Mouse (Mus musculus) 416B (cell line): ENCODE results near the gene Ap2m1.
"Not testable (repeated sequence)": the region's sequence is repeated elsewhere in the genome, so short reads cannot be mapped to it uniquely, and the experiment has no call there.

Source experiments
- DNase-seq: peaks from one replicate; pipeline ENCODE4 v3.0.0; 2011; ENCODE audit warnings: low read depth

Ap2m1 gene

GRCm38 (mm10) chr16:20535296-20536080, at the start of gene Ap2m1:
Gene Ap2m1 (plus strand): TSS chr16:20535478.
- DNase-seq = peak; percentile 100

DNA sequence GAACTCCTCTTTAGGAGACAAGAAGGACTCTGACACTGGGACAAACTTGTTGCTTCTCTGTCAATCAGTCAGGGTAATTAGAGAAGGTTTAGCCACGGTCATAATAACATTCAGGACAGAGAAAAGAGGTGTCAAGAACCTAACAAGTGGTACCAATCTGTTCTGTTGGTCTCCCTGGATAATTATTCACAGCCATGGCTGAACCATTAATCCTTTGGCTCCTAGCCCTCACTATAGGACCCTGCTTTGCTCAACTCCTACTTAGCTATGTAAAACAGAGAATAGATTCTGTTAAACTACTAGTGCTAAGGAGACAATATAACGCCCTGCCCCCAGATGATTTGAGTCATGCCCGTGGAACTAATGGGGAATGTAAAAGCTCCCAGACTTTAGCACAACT, 49.2 kb upstream of the Ap2m1 start:
- DNase-seq = no peak

- peak; percentile 13 for DNase-seq
Observed at GRCm38 (mm10) chr16:20488151-20488550, 47.1 kb upstream of the Ap2m1 start.

GRCm38 (mm10) chr16:20488751-20489150, 46.5 kb upstream of the Ap2m1 start:
- DNase-seq = not testable (repeated sequence)

DNA sequence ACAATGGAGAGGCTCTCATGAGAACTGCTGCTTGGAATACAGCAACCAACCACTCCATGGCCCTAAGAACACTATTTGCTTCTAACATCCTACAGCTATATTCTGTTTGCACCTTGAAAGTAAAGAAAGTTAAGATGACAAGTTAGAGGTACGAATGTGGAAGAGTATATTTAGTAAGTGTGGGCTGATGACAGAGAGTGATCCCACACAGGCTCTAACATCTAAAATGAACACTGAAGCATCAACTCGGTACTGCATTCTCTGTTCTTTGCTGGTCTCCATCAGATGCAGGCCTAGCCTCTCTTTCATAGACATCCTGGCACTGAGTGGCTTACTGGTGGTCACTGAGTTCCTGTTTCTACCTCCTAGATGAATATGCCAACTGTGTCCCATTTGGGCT, 46.0 kb upstream of the Ap2m1 start:
- no peak for DNase-seq

GRCm38 (mm10) chr16:20490581-20490980, 44.7 kb upstream of the Ap2m1 start:
- peak; percentile 81 for DNase-seq

- DNase-seq = no peak
Observed at GRCm38 (mm10) chr16:20491301-20491700, 44.0 kb upstream of the Ap2m1 start.

- peak; percentile 40 for DNase-seq
Observed at GRCm38 (mm10) chr16:20493452-20493851, 41.8 kb upstream of the Ap2m1 start.

DNA sequence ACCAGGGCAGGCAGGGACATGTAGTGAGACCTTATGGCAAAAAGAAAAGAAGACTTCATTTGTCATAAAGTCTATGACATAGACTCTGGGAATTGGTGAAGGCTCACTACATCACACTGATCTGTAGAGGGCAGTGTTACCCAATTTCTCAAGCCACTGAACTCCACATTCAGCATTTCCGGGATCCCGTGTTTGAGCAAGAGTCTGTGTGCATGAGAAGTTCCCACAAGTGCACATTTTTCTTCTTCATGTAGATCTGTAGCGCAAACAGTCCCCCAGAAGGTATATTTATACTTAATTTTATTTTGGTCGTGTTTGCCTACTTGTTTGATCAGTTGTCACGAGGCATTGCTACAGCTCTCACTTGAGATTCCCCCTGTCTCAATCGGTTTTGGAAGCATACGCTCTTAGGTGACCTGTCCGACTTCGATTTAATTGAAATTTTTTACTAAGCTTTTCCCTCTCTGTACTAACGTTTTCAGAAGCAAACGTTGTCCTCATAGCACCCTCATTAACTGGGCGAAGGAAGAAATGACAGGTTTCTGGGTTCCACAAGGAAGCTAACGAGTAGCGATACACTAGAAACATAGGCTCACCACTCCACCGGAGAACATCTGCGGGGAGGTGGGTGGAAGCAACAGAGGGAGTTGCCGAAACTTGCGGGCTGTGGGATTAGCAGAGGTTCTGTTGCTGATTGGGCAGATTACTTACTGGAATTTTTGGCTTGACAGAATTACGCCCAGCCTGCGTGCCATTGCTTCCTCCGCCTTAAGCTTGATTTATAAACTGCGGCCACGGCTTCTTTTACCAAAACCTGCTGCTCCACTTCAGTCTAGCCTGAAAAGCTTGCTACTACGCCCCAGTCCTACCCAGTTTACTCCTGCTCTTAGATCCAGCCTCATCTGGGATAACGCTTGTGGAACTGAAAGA, 38.3 kb upstream of the Ap2m1 start:
- peak; percentile 89 for DNase-seq

GRCm38 (mm10) chr16:20497980-20498676, 37.1 kb upstream of the Ap2m1 start:
- DNase-seq = no peak

DNA sequence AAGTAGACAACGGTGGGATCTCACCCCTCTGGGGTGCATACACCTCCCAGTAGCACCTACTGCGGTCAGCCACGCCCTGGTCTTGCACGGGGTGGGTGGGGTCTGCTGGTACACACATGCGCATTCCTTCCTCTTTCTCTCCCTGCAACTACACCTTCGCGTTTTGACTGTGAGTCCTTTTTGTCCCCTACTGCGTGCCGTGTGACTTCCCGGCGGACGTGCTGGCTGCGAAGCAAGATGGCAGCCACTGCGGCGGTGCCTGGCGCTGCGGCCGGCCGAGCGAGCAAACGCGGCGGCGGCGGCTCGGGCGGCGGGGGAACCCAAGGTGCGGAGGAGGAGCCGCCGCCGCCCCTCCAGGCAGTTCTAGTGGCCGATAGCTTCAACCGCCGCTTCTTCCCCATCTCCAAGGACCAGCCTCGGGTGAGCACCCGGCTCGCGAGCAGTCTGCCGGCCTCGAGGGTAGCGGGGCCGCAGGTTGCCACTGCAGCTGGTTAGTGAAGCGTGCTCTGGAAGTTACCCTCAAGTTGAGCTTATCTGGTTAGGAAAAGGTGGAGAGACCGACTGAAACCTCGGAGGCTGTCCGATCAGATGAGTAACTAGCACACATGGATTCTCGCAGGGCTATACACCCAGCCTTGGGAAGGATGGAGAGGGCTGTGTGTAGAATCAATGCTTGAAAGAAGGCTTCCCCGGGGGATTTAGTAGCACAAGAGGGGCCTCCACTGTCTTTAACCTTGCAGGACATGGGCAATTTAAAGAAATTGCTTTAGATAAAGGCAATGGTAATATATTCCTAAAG, 36.4 kb upstream of the Ap2m1 start, which contains the start of gene Eif2b5:
Gene Eif2b5 (plus strand): TSS at position 141 of the 799 bp plus-strand sequence.
- DNase-seq = peak; percentile 96

DNA sequence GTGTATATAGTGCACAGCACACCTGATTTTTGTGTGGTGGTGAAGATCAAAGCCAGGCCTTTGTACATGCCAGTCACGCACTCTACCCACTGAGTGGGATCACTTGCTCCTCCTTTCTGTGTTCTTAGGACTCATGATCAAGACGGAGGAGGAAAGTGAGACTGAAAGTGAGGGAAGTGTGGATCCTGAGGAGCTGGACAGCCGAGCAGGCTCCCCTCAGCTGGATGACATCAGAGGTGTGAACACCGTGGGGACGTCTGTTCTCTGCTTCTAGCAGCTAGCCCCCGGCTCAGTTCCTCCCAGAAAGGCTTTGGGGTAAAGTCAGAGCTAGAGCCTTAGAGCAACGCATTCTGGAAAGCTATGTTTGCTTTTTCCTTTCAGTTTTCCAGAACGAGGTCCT, 29.3 kb upstream of the Ap2m1 start:
- no peak for DNase-seq

DNA sequence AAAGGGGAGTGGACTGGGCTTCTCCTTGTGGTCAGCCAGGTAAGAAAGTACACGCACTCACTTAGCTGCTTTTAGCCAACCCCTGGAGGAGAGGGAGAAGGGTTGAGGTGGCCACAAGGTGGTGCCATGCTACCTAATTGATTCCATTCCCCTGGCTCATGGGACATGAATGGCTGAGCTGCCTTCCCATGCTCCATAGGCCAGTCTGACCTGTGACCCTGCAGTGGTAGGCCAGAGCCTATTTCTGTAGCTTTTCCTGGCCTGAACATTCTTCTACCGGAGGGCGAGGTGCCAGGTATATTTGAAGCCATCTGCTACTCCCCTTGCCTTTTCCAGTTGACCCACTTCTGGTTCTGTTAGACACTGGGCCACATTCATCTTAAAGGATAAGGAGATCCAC, 25.9 kb upstream of the Ap2m1 start:
- peak; percentile 57 for DNase-seq

- no peak for DNase-seq
Observed at GRCm38 (mm10) chr16:20511277-20511847, 23.9 kb upstream of the Ap2m1 start.

DNA sequence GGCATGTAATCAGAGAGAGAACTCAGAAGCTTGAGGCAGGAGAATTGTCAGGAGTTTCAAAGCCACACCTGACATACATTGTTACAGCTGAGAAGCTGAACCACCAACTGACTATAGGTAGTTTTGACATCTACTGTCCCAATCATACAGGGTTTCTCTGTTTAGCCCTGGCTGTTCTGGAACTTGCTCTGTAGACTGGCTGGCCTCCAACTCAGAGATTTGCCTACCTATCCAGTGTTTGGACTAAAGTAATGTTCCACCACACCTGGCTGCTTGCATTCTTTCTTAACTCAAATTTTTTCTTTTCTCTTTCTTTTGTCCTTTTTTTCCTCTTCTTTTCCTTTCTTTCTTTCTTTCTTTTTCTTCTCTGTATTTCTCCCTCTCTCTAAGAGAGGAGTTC, 19.2 kb upstream of the Ap2m1 start:
- no peak for DNase-seq

DNA sequence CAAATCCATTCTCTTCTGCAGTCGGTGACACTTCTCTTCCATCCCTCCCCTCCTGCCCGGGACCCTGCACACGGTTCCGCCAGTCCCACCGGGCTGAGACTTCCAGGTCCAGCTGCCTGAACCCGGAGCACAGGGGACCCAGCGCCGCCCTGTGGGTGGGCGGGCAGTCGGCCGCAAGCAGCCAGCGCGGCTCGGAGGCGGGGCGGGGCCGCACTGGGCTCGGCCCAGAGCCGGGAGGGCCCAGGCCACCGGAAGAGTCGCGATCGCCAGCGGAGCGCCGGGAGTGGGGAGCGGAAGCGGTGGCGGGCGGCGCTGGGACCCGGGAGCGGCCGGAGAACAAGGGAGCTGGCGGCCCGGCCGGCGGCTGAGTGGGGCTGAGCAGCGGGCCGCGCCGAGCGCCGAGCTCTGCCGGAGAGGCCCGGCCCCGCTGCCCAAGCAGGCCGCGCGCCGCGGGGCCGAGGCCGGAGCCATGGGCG, 18.5 kb upstream of the Ap2m1 start, which contains the start of gene Dvl3:
Gene Dvl3 (plus strand): TSS at position 257 of the 476 bp plus-strand sequence.
- peak; percentile 78 for DNase-seq

- DNase-seq = peak; percentile 28
Observed at GRCm38 (mm10) chr16:20517216-20517615, 18.1 kb upstream of the Ap2m1 start.

DNA sequence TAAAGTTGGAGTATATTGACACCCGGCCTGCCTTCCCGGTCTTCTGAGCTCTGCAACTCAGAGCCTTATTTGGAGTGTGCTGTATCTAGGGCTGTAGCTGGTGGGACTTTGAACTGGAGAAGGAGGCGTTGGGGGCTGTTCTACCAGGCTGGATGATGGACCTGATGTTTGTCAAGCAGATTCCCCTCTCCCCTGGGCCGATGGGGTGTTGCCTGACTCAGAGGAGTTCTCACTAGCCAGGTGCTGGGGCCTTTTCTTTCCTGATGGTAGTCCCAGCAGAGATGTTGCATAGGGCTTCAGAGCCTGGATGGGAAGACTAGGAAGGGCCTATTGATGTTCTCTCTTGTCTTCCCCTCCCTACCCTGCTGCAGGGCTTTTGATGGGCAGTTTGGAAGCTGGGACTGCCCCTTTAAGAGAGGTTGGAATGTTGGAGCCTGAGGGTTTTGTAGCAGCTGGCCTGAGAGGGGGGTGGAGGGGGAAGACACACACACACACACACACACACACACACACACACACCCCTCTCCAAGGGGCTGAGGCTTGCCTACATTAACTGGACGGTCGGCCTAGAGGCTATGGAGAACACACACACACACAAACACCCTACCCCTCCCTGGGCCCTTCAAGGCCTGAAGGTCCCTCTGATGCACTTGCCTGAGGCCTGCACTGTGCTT, 17.4 kb upstream of the Ap2m1 start:
- DNase-seq = peak; percentile 45

GRCm38 (mm10) chr16:20523886-20524285, 11.4 kb upstream of the Ap2m1 start:
- no peak for DNase-seq

DNA sequence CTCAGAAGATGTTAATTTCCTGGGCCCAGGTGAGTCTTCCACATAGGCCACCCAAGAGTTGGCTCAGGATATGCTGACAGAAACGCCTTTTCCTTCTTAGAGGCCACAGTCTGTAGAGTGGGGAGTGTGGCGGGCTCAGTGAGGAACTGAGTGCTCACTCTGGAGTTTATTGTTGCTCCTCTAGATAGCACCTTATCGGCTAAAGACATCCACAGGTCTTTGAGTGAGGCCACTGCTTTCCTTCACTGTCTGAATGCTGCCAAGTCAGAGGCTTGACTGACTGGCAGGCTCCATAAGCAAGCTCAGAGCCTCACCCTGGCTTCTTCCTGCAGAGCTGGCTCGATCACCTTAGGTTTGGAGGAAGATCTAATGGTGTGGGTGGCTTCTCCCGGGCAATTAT, 6.5 kb upstream of the Ap2m1 start:
- DNase-seq = no peak
